Mouse (Mus musculus) CH12.LX (cell line): ENCODE data around the gene Wbp11. TPM values are rescaled to one million over a fixed set of nuclear protein-coding genes. Genes with fewer than 3 reads are reported as not detected.

Experiments
- DNase-seq: peaks from one replicate; pipeline ENCODE4 v3.0.0-alpha.2; 2013; ENCODE audit errors: extremely low read depth
- H3K27ac ChIP-seq: 2 replicates; pipeline ENCODE4 v1.5.1; 2012; ENCODE audit warnings: low read depth, mild to moderate bottlenecking, control low read depth, moderate library complexity; ENCODE audit not compliant: insufficient read depth
- H3K27me3 ChIP-seq: replicated peaks from 2 replicates; pipeline ENCODE3; 2012; ENCODE audit warnings: inconsistent platforms
- H3K36me3 ChIP-seq, 2 experiments: replicated peaks in 1 of 2; 2 replicates each; pipeline versions ENCODE3 to v1.6.1; 2012; ENCODE audit warnings: inconsistent platforms in 1 of 2, low read length in 1 of 2, mild to moderate bottlenecking in 1 of 2, mixed read lengths in 1 of 2, moderate library complexity in 1 of 2; ENCODE audit not compliant: control insufficient read depth in 1 of 2, insufficient read depth in 1 of 2
- H3K4me1 ChIP-seq, 2 experiments: 2 replicates each; pipeline ENCODE4 v1.6.1; 2012; ENCODE audit warnings: inconsistent platforms in 1 of 2, moderate library complexity in 1 of 2; ENCODE audit not compliant: insufficient read depth in 2 of 2, control insufficient read depth in 1 of 2
- H3K4me2 ChIP-seq: 2 replicates; pipeline ENCODE4 v1.6.1; 2012; ENCODE audit warnings: low read depth, mild to moderate bottlenecking, control low read depth; ENCODE audit not compliant: poor library complexity, insufficient read depth, severe bottlenecking
- H3K4me3 ChIP-seq, 3 experiments: fragments of 150-350 bp in 1 of 3; sonication (generic) in 1 of 3; replicated peaks in 1 of 3; 2 replicates each; pipeline versions ENCODE3 to v1.5.1; 2011 to 2012; ENCODE audit warnings: low read depth in 2 of 3, low read length in 2 of 3, mild to moderate bottlenecking in 2 of 3, moderate library complexity in 2 of 3, control low read depth in 1 of 3, improper control_type of control experiment in 1 of 3, inconsistent platforms in 1 of 3, mixed read lengths in 1 of 3; ENCODE audit not compliant: poor library complexity in 1 of 3
- H3K79me2 ChIP-seq: replicated peaks from 2 replicates; pipeline ENCODE4 v1.6.1; 2012; ENCODE audit warnings: mild to moderate bottlenecking, moderate library complexity; ENCODE audit not compliant: control insufficient read depth, poor library complexity, insufficient read depth, severe bottlenecking; ENCODE audit errors: extremely low read depth
- H3K9ac ChIP-seq: 2 replicates; pipeline ENCODE4 v1.6.1; 2012; ENCODE audit warnings: low read depth, mild to moderate bottlenecking, control low read depth, moderate library complexity; ENCODE audit not compliant: insufficient read depth
- H3K9me3 ChIP-seq: replicated peaks from 2 replicates; pipeline ENCODE3; 2012; ENCODE audit warnings: low read length, inconsistent platforms, mixed read lengths
- BHLHE40 ChIP-seq: IDR thresholded peaks from 2 replicates; pipeline ENCODE4 v1.6.1; 2011; ENCODE audit warnings: mild to moderate bottlenecking, low read depth, low read length, improper control_type of control experiment
- CHD1 ChIP-seq: IDR thresholded peaks from 2 replicates; pipeline ENCODE4 v1.6.1; 2012; ENCODE audit warnings: low read depth, low read length, improper control_type of control experiment, inconsistent platforms
- CHD2 ChIP-seq: IDR thresholded peaks from 2 replicates; pipeline ENCODE4 v1.6.1; 2011; ENCODE audit warnings: low read length, improper control_type of control experiment
- E2F4 ChIP-seq: IDR thresholded peaks from 2 replicates; pipeline ENCODE4 v1.6.1; 2011; ENCODE audit warnings: low read depth, low read length, improper control_type of control experiment; ENCODE audit not compliant: insufficient replicate concordance
- ETS1 ChIP-seq: conservative IDR thresholded peaks from 2 replicates; pipeline ENCODE4 v1.6.1; 2012; ENCODE audit warnings: low read depth, mild to moderate bottlenecking, inconsistent platforms, low read length, improper control_type of control experiment, moderate library complexity
- JUND ChIP-seq: conservative IDR thresholded peaks from 2 replicates; pipeline ENCODE4 v1.6.1; 2011; ENCODE audit warnings: low read depth, low read length, improper control_type of control experiment
- KAT2A ChIP-seq: IDR thresholded peaks from 2 replicates; pipeline ENCODE4 v1.6.1; 2012; ENCODE audit warnings: low read length, improper control_type of control experiment, inconsistent platforms; ENCODE audit not compliant: insufficient replicate concordance
- MAX ChIP-seq: IDR thresholded peaks from 2 replicates; pipeline ENCODE4 v1.6.1; 2011; ENCODE audit warnings: low read length, improper control_type of control experiment
- MXI1 ChIP-seq: IDR thresholded peaks from 2 replicates; pipeline ENCODE4 v1.6.1; 2011; ENCODE audit warnings: mild to moderate bottlenecking, low read depth, low read length, improper control_type of control experiment
- TBP ChIP-seq: conservative IDR thresholded peaks from 2 replicates; pipeline ENCODE4 v1.6.1; 2011; ENCODE audit warnings: low read depth, low read length, improper control_type of control experiment
- USF1 ChIP-seq: IDR thresholded peaks from 2 replicates; pipeline ENCODE4 v1.6.1; 2014; ENCODE audit warnings: low read depth, mild to moderate bottlenecking, inconsistent platforms, low read length, improper control_type of control experiment
- ZC3H11A ChIP-seq: IDR thresholded peaks from 2 replicates; pipeline ENCODE4 v1.6.1; 2012; ENCODE audit warnings: low read depth, mild to moderate bottlenecking, inconsistent platforms, low read length, improper control_type of control experiment
- ZMIZ1 ChIP-seq: IDR thresholded peaks from 2 replicates; pipeline ENCODE4 v1.6.1; 2012; ENCODE audit warnings: low read depth, mild to moderate bottlenecking, inconsistent platforms, low read length, improper control_type of control experiment
- dilution Hi-C: fragments of 300-500 bp; cut with MboI; formaldehyde crosslinking; loops from 2 replicates; pipeline ENCODE4 v1.14.3; 2020; ENCODE audit warnings: low sequenced_read_pairs; ENCODE audit not compliant: extremely low pct_unique_long_range_greater_than_20kb, extremely low pct_ligation_motif_present
- in situ Hi-C: fragments of 300-500 bp; cut with MboI; formaldehyde crosslinking; loops from 3 replicates; pipeline ENCODE4 v1.14.3; 2019; ENCODE audit warnings: low sequenced_read_pairs, low pct_ligation_motif_present, low pct_unique_long_range_greater_than_20kb, mixed read lengths
- polyA plus RNA-seq: library from polyadenylated mRNA; unstranded; fragments of >175 nt; gene quantifications from 2 replicates; pipeline ENCODE4 v1.2.1, GENCODE M21; 2012; ENCODE audit warnings: low read depth; ENCODE audit not compliant: insufficient read length
- total RNA-seq, 2 experiments: library from RNA; depleted of rRNA; stranded (reverse); fragments of 300-350 nt in 1 of 2; fragments of >200 nt in 1 of 2; gene quantifications; 2 replicates each; pipeline ENCODE4 v1.2.3; 2012 to 2014

Gene Wbp11
- total and polyA plus RNA-seq, 3 experiments, result 27.7 to 189 (median 51.3) TPM

GRCm38 (mm10) chr6:136763912-136764311, 64.1 kb downstream of the Wbp11 start:
- Histone ChIP-seq H3K27me3 (peaks cover 3% of the 10 kb centered on the region), H3K9ac (no peak overlapping the region), H3K27ac (no peak overlapping the region), H3K4me2 (no peak overlapping the region)
- dilution Hi-C loops, result no loop called here
- in situ Hi-C loops, result no loop called here
- TF ChIP-seq JUND (no peak), E2F4 (no peak), ZMIZ1 (no peak), USF1 (no peak), BHLHE40 (no peak), ZC3H11A (no peak), ETS1 (no peak), MXI1 (no peak), MAX (no peak), CHD2 (no peak), KAT2A (no peak), TBP (no peak), CHD1 (no peak)
- TF ChIP-seq, all 38 proteins: peak for 0
- Histone ChIP-seq H3K79me2 (no peaks in the 10 kb centered on the region), H3K4me1 (no peaks in the 10 kb centered on the region), H3K9me3 (no peaks in the 10 kb centered on the region), H3K4me3 (no peak overlapping the region), H3K36me3 (no peaks in the 10 kb centered on the region)
- no peak for DNase-seq

Other genes with a start within 250 kb of the Wbp11 start
- not detected in 2 replicates for gene Plbd1, start 166.3 kb downstream of the Wbp11 start, total RNA-seq (2012; rRNA removed)
- gene Plbd1, start 166.3 kb downstream of the Wbp11 start, total RNA-seq (2014; rRNA removed), result not detected in 2 replicates
- not detected in 2 replicates for gene Plbd1, start 166.3 kb downstream of the Wbp11 start, polyA plus RNA-seq
- 0.08 and 0.13 TPM in 2 replicates for gene Gucy2c, start 46.5 kb downstream of the Wbp11 start, total RNA-seq (2012; rRNA removed)
- gene Gucy2c, start 46.5 kb downstream of the Wbp11 start, total RNA-seq (2014; rRNA removed), result 0.08 TPM in 1 of 2 replicates, not detected in the other
- 0.08 and 0.10 TPM in 2 replicates for gene Gucy2c, start 46.5 kb downstream of the Wbp11 start, polyA plus RNA-seq
- 78.2 and 135 TPM in 2 replicates for gene Hist4h4, start 23.8 kb downstream of the Wbp11 start, total RNA-seq (2012; rRNA removed)
- 2.7 and 3.6 TPM in 2 replicates for gene Hist4h4, start 23.8 kb downstream of the Wbp11 start, total RNA-seq (2014; rRNA removed)
- 0.16 TPM in 2 replicates for gene Hist4h4, start 23.8 kb downstream of the Wbp11 start, polyA plus RNA-seq
- 196 and 217 TPM in 2 replicates for gene H2afj, start 20.0 kb downstream of the Wbp11 start, total RNA-seq (2012; rRNA removed)
- 124 and 125 TPM in 2 replicates for gene H2afj, start 20.0 kb downstream of the Wbp11 start, total RNA-seq (2014; rRNA removed)
- gene H2afj, start 20.0 kb downstream of the Wbp11 start, polyA plus RNA-seq, result 158 and 184 TPM in 2 replicates
- 9.9 and 10.7 TPM in 2 replicates for gene BC049715, start 607 bp downstream of the Wbp11 start, total RNA-seq (2012; rRNA removed)
- 8.8 and 10.1 TPM in 2 replicates for gene BC049715, start 607 bp downstream of the Wbp11 start, total RNA-seq (2014; rRNA removed)
- 13.1 and 13.5 TPM in 2 replicates for gene BC049715, start 607 bp downstream of the Wbp11 start, polyA plus RNA-seq
- 5.5 and 6.1 TPM in 2 replicates for gene Smco3, start 7.2 kb upstream of the Wbp11 start, total RNA-seq (2012; rRNA removed)
- gene Smco3, start 7.2 kb upstream of the Wbp11 start, total RNA-seq (2014; rRNA removed), result 12.9 and 13.7 TPM in 2 replicates
- gene Smco3, start 7.2 kb upstream of the Wbp11 start, polyA plus RNA-seq, result 0.90 and 1.2 TPM in 2 replicates
- 0.34 and 0.71 TPM in 2 replicates for gene Art4, start 29.5 kb upstream of the Wbp11 start, total RNA-seq (2012; rRNA removed)
- 0.48 and 0.59 TPM in 2 replicates for gene Art4, start 29.5 kb upstream of the Wbp11 start, total RNA-seq (2014; rRNA removed)
- 0.93 and 1.0 TPM in 2 replicates for gene Art4, start 29.5 kb upstream of the Wbp11 start, polyA plus RNA-seq
- not detected in 2 replicates for gene Mgp, start 47.6 kb upstream of the Wbp11 start, total RNA-seq (2012; rRNA removed)
- not detected in 2 replicates for gene Mgp, start 47.6 kb upstream of the Wbp11 start, total RNA-seq (2014; rRNA removed)
- gene Mgp, start 47.6 kb upstream of the Wbp11 start, polyA plus RNA-seq, result not detected in 2 replicates
- 0.55 and 0.63 TPM in 2 replicates for gene Erp27, start 93.9 kb upstream of the Wbp11 start, total RNA-seq (2012; rRNA removed)
- 0.43 TPM in 1 of 2 replicates, not detected in the other for gene Erp27, start 93.9 kb upstream of the Wbp11 start, total RNA-seq (2014; rRNA removed)
- gene Erp27, start 93.9 kb upstream of the Wbp11 start, polyA plus RNA-seq, result 1.8 and 1.9 TPM in 2 replicates
- gene Pde6h, start 95.6 kb upstream of the Wbp11 start, total RNA-seq (2012; rRNA removed), result 0.04 TPM in 2 replicates
- gene Pde6h, start 95.6 kb upstream of the Wbp11 start, total RNA-seq (2014; rRNA removed), result 0.08 TPM in 1 of 2 replicates, not detected in the other
- gene Pde6h, start 95.6 kb upstream of the Wbp11 start, polyA plus RNA-seq, result 0.04 and 0.30 TPM in 2 replicates
- 348 and 355 TPM in 2 replicates for gene Arhgdib, start 113.7 kb upstream of the Wbp11 start, total RNA-seq (2012; rRNA removed)
- gene Arhgdib, start 113.7 kb upstream of the Wbp11 start, total RNA-seq (2014; rRNA removed), result 297 and 321 TPM in 2 replicates
- gene Arhgdib, start 113.7 kb upstream of the Wbp11 start, polyA plus RNA-seq, result 1,134 and 1,150 TPM in 2 replicates